In the genomic region with DNA sequence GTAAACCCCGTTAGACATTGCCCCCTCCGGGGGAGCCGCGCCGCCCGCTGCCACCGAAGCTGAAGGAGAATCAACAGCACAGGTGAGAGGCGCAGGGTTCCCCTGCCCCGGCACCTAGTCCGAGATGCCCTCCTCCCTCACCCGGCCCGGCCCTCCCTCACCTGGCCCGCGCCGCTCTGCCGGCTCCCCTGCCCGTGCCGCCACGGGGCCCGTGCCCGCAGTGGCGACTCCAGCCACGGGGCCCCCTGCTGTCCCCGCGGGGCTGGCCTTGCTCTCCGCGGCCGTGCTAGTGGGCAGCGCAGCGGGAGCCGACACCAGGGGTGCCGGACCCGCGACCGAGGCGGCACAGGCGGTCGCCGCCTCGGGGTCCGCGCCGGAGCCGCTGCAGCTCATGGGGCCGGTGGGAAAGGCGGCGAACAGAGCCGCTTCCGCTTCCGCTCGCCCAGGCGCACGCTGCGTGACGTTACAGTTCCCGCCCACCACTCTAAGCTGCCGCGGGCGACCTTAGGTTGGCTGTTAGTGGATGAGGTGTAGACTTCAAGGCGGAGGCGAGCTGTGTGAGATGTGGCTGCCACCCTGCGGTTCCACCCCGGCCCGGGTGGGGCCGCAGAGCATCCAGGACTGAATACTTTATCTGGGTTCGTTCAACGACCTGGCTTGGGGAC, we compare ENCODE assay signal across 8 mouse cellular contexts. TPM values are rescaled to one million over a fixed set of nuclear protein-coding genes. Genes with fewer than 3 reads are reported as not detected.
DNase-seq lines count a peak whose midpoint lies in the region; ATAC-seq lines count a peak whose summit lies in the region.

A gene (minus strand): TSS at position 436 of the 665 bp plus-strand sequence.

- H3K36me3 ChIP-seq in intestine, embryonic 14.5 days (ENCODE audit: control insufficient read depth, insufficient read depth, low read length), result peaks cover 61% of the 10 kb centered on the region

- peak; percentile 95 for ATAC-seq in intestine, embryonic 14.5 days (replicated peaks; ENCODE audit: low FRiP score, low TSS enrichment, low read depth)

- H3K4me1 ChIP-seq in intestine, embryonic 14.5 days (replicated peaks; ENCODE audit: control insufficient read depth, insufficient read depth, low read length), result peaks cover 12% of the 10 kb centered on the region; the same call in 1 of the 2 replicates

- peak; percentile 93 for DNase-seq in adrenal gland, adult 2 months
- peak; percentile 95 for DNase-seq in embryo, embryonic 10.5 days (ENCODE audit: low spot score)
- peak; percentile 79 for DNase-seq in gastrocnemius, postnatal 25 days
- DNase-seq in intestine, embryonic 14.5 days (ENCODE audit: low spot score), result peak; percentile 89
- DNase-seq in left cerebral cortex, postnatal 25 days (ENCODE audit: low spot score in 2 of 2), result peak; percentile 87 to 93
- DNase-seq in mesoderm, embryonic 11.5 days (ENCODE audit: low read depth, low spot score), result peak; percentile 94
- peak; percentile 90 for DNase-seq in right cerebral cortex, postnatal 25 days
- DNase-seq in urinary bladder, postnatal 36 days (ENCODE audit: low spot score in 2 of 2), result peak; percentile 72 to 85

- intact Hi-C loops in left cerebral cortex, postnatal 25 days (cut with DNase I), result loop anchor here (2.0 kb wide), 2 partner anchors 67 to 187 kb away; a partner anchor contains a TSS

- under 1% methylated on average over 61 of the region's 67 CpGs for WGBS in intestine, embryonic 14.5 days

- H3K9ac ChIP-seq in intestine, embryonic 14.5 days (ENCODE audit: low read length), result peak within 1 kb of the TSS; percentile 90

- peak within 1 kb of the TSS; percentile 85 for H3K4me2 ChIP-seq in intestine, embryonic 14.5 days (ENCODE audit: low read length)

- H3K4me3 ChIP-seq in intestine, embryonic 14.5 days (ENCODE audit: low read depth, low read length), result peak within 1 kb of the TSS; percentile 89

- H3K9me3 ChIP-seq in intestine, embryonic 14.5 days (ENCODE audit: control insufficient read depth, low read length), result no peaks in the 10 kb centered on the region

- H3K27ac ChIP-seq in intestine, embryonic 14.5 days (ENCODE audit: low read depth), result peak within 1 kb of the TSS; percentile 80

- no peaks in the 10 kb centered on the region for H3K27me3 ChIP-seq in intestine, embryonic 14.5 days (replicated peaks; ENCODE audit: control insufficient read depth, insufficient read depth, low read length)

RNA-seq across cellular contexts. Expression of the gene that starts here (rescaled TPM):
- 100 to 1,000 TPM; 231 to 239 TPM for total RNA-seq in adrenal gland, adult 2 months (2021)
- polyA plus RNA-seq in adrenal gland, adult 2 months (2012; rRNA removed), result 639 and 733 TPM in 2 replicates
- 10 to 100 TPM; 79.5 to 84.6 TPM for total RNA-seq in gastrocnemius, postnatal 25 days (2021)
- 163 and 185 TPM in 2 replicates for polyA plus RNA-seq in intestine, embryonic 14.5 days (2014; fragmentation: Nextera tagmentation; extraction: Ambion mirVana)
- 100 to 1,000 TPM; 116 to 119 TPM for total RNA-seq in left cerebral cortex, postnatal 25 days (2021)

Comparison
In these comparisons a context has a peak if more than half of its experiments do, and no peak if none do; other contexts are left out.
1. Peak in every context shown above with its lines: DNase-seq, ATAC-seq, H3K4me3 ChIP-seq and H3K27ac ChIP-seq.